Mouse (Mus musculus) fat pad, adult 2 months (tissue): ENCODE measurements around the gene Tmem56.

Experiments used
- DNase-seq: peaks from one replicate; pipeline ENCODE4 v3.0.0-alpha.2; 2011; ENCODE audit warnings: low read depth, low spot score; ENCODE audit errors: extremely low read depth

Tmem56 gene

DNA sequence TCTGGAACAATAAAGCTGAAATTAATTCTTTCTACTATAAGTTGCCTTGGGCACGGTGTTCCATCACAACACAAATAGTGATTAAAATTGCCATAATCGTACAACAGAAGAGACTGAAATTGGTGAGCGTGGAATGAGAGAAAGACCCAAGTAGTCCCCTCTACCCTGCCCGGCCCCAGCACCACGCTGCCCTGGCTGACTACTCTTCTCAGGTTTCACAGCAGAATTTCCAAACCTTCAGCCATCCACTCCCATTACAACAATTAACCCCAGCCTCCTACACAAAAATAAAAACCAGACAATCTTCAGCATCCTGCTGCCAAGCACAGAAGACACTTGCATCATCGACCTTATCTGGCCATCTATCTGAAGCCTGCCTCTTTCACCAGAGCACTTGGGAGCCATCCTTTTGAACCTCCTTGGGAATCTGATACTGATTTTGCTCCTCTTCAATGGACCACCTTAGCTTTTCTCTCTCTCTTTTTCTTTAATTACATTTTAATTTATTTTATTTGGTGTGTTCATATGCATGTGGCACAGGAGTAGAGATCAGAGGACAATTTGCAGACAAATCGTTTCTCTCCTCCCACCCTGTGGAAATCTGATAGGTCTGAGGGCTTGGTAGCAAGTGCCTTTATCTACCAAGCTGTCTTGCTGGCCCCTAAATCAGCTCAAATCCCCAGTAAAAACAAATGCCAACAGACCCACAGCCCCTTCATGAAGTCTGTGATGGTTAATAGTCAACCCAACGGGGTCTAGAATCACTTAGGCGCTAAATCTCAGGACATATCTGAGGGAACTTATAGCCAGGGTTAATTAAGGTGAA lies 40.6 kb downstream of the Tmem56 start:
- no peak for DNase-seq

DNA sequence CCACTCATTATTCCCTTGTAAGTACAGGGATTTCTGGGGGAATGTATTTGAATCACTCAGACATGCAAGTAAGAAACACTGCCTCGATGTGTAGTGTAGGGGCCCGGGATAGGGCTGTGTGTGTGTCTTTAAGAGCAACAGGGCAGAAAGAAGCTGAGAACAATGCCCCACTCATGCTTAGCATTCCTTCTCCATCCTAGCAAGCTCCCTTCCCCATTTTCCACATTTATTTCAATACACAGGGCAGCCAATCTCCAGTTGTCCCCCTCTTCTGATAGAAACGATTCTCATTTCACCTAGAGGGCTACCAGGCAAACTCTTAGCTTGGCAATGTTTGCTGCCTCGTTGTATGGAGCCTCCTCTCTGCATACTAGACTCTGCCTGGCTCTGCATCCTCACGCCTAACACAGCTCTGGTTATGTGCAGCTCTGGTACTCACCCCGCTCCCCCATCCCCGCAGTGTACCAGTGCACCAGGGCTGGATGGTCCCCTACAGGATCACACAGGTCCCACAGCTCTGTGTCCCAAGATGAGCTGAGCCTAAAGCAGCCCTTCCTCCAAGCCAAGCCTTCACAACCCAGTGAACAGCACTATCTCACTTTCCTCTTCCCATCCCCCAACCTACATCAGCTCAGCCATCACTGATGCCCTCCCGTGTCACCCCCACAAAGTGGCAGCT lies 42.4 kb downstream of the Tmem56 start:
- no peak for DNase-seq

DNA sequence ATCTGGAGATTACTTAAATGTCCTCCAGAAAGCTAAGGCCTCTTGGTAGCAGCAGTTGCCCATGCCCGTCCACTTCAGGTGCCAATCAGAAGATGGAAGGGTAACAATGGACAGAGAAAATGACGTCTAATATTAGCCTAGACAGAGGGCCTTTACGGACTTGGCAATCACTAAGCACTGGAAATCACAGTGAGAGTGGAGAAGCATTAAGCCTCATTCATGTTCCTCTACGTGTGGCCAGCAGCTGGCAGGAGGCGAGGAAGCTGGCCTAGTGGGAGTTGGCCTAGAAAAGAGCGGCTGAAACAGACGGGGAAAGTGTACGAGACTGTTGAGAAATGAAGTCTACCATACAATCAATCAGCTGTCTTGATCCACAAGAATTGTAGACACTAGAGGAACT lies 43.8 kb downstream of the Tmem56 start:
- DNase-seq: no peak

DNA sequence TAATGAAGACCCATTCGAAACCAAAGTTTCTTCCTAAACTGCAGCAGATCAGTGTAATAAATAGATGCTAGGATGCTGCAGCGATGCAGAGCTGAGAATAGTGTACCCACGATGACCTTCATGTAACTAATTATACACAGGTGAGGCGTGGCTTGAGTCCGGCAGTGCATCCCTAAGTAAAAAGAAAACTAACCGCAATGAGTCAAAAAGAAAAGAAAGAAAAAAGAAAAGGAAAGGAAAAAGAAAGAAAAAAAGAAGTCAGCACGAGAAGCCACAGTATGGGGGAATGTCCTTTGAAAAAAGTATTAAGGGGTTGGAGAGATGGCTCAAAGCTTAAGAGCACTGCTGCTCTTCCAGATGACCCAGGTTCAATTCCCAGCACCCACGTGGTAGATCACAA lies 58.1 kb downstream of the Tmem56 start:
- no peak for DNase-seq

DNA sequence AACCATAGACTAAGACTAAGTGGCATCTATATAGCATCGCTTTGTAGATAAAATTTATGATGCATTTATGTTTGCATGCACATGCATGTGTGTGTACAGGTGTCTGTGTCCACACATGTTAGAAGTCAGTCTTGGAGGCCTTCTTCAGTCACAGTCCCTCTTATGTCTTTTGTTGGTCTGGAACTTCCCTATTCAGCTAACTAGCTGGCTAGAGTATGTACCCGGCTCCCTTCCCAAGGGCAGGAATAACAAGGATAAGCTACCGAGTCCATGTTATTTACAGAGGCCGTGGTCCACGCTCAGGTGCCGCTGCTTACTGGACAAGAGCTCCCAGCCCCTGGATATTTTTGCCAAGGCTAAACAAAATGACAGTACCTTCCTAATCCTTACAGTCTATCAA lies 58.7 kb downstream of the Tmem56 start:
- no peak for DNase-seq

DNA sequence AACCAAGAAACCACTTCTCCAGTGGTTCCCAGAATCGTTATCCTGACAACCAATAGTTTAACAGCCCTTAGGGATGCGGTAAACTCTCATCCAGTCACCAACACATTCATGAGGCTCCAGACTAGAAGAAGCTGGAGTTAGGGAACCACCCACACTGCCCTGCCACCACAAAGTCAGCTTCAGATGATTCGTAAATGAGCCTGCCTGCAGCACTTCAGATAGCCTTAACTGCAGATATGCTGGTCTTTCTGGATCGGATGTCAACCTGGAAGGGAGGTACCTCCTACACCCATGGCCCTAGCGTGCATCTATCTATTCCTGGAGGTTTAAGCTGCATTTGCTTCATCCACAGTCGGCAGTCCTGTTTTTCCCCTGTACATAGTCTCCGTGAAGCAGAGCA lies 60.9 kb downstream of the Tmem56 start:
- no peak for DNase-seq

DNA sequence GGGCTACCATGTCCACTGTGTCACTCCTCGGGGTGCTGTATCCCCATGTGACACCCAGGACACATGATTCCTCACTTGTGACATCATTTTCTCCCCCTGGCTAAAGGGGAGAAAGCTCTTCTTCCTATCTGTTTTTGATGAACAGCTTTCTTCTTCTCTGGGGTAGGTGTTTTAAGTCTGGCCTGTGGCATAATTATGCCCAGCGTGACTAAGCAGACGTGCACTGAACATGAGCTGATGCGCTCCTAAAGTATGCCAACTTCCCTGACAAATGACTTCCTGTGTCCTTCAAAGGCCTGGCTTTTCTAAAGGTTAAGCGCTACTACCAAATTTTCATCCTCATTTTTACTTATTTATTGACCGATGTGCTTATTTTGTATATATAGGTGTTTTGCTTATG lies 65.9 kb downstream of the Tmem56 start:
- no peak for DNase-seq

DNA sequence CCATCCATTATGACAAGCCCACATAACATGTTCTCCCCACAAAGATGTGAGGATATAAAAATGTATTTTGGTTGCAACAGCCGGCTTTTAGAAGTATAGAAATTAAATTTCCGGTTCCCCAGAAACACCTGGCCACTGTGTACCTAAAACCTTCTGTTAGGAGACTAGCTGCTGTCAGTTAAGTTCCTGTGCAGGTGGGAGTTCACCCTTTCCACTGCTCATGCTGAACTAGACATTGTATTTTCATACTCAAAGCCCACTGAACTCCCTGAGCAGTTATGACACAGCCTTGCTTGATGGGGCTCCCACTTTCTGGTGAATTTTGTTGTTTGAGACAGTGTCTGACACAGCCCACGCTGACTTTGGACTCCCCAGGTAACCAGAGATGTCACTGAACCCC lies 69.4 kb downstream of the Tmem56 start:
- no peak for DNase-seq

DNA sequence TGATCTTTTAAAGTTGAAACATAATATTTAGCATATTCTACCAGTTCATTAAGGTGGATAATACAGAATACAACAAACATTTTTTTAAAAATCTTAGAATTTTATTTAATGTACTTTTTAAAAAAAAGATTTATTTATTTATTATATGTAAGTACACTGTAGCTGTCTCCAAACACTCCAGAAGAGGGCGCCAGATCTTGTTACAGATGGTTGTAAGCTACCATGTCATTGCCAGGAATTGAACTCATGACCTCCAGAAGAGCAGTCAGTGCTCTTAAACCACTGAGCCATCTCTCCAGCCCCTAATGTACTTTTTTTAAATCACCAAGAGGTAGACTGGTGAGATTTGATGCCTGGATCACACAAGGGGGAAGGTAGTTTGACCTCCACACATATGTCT lies 70.7 kb downstream of the Tmem56 start:
- no peak for DNase-seq

DNA sequence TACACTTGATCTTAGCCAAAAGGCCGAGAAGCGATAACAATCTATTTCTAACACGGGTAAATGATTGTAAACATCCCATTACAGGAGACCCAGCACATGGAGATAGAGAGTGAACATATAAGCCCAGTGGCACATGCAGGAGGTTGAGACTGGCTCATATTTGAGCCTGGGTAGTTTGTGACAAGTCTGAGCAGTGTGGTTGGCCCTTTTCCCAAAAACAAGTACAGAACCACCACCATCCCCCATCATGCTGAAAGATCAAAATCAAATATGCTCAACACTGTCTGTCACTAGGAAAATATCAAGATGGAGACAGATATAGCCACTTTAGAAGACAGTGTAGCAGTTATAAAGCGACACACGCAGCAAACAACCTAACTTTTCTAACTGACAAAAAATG lies 73.9 kb downstream of the Tmem56 start:
- no peak for DNase-seq

DNA sequence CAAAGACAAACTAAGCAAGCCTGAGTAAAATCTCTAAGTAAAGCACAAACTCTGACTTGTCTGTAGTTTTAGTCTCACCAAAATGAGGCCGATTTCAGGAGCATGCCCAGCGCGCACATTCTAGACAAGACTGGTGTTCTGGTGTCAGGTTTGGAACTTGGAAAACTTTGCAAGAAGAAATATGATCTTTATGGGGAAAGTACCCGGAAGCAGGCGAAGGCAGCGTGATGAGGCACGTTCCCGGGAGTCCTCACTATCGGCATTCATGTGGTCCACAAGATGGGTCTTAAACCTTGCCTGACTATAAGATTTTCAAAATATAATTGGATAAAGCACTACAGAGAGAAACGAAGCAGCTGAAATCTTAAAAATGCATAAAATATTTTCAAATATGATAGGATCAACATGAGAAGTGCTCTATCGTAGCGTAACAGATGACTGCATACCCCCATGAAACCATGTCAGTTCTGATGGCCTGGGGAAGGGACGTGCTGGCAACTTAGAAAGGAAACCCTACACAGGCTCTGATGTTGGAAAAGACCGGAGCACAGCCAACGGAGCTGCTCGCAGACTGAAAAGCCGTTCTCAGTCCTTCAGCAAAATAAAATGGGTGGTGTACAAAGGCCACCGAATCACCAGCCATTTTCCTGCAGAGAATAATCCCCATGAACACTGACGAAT lies 76.6 kb downstream of the Tmem56 start:
- DNase-seq: no peak

DNA sequence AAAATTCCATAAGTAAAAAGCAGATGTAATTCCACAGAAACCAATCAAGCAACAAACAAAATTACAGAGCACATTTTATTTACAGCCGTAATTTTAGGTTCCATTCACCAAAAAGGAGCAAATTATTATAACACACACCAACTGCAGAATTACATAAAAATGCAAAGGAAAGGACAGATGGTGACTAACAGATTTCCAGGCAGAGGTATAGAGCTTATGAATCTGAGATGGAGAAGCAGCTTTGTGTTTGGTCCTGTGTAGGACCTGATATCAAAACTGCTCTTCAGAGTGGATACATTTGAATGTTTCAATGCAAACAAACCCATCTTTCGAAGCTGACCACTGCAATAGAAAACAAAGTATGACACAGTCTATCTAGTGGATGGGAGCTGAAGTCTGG lies 80.3 kb downstream of the Tmem56 start:
- DNase-seq: no peak

DNA sequence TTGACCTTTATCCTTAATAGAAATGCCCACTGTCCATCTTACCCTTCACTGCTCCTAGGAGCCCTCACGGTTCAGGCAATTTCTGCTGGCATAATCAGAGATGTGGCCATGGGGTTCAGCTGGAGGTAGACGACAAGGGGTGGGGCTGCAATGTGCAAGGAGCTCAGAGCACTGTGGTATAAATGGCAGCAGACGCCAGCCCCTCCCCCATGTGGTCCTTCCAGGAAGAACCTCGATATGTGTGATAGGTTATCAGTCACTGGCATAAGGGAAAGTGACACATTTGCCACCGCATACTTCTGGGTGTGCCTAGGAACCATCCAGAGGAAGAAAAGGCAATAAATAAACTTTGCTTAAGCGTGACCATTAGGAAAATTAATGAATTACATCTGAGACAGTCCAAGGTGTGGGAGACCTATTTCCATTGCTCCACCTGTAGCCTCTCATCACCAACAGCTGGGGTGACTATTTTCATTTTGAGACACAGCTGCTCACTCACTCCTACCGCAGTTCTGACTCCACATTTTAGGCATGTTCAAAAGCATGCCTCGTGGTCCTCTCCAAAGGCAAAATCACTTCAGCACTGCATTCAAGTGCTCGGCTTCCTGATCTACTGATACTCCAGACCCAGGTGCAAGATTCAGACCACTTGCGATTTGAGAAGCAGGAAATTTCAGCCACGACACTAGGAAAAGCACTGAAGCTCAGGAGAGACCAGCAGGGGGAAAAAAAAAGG lies 81.7 kb downstream of the Tmem56 start:
- no peak for DNase-seq

DNA sequence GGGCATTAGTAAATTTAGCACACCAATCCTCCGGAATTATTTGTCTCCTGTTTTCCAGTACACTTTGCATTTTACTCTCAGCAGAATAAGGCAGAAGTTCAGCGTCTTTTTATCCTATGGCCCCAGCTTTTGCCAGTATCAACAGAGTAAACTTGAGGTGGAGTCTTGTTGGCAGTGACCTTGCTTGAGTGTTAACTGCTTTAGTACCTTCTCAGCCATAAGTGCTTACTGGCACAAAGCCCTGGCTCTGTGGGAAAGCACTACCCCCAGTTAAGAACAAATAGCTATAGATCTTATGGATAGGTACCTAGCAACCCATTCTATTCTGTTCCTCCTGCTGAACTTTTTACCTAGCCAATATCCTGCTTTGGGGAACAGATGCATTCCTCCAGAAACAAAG lies 93.7 kb downstream of the Tmem56 start:
- peak; percentile 93 for DNase-seq

DNA sequence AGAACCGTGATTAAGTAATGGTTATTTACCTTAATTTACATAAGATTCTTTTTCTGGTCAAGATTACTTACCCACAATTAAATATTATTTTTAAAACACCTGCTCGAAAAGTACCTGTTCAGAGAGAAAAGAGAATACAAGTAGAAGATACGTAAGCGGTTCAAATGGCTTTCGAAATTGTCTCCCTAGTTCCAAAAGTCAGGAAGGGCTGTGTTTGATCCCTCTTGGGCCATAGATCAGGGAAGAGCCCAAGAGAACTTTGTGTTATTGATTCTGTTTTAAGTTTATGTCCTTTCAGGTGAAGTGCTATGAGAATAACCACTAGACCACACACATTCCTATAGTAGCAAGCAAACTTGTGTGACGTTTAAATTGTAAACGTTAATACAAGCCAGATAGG lies 95.4 kb downstream of the Tmem56 start:
- no peak for DNase-seq

DNA sequence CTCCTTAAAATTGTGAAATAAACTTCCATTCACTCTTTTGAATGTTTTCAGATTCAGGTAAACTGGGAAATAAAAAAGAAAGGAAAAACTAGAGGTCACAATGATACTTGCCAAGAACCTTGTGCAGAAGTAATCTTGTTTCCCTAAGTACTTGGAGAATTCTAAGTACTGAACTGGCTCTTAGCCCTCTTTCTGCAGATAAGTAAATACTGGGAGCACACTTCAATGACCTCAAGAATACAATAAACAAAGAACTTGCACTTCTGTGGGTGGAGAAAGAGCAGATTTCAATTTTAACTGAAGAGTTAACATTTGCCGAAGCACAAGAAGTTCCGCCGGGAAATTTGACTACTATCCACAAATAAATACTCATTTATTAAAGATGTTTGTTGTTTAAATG lies 96.0 kb downstream of the Tmem56 start:
- peak; percentile 93 for DNase-seq

DNA sequence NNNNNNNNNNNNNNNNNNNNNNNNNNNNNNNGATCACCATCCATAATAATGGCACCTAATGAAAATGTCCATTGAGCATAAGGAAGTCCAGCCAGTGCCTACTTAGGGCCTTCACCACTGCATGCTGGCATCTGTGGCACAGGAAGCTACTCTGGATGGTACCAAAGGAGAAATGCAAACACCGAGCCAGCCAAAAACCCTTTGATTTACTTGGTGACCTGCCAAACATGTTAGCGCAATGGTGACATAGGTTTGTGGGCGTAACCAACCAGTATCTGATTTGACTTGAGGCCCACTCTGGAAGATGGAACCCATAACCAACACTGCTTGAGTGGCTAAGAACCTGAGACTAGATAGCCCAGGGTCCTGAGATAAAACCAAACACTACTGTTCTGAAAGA lies 97.7 kb downstream of the Tmem56 start:
- DNase-seq: peak; percentile 88

DNA sequence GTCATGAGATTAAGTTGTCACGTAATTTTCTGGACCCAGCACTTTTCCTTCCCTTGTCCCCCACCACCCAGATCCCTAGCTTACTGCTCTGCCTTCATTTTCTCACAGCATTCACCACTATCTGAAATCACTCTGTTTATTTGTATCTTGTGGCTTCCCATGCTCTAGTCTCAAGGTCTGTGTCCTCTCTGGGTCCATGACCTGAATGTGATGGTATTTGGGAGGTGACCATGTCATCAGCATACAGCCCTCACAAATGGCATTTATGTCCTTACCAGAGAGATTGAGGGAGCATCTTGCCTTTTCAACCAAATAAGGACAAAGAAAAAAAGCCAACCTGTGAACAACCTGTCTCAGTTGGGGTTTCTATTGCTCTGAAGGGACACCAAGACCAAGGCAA lies 106.9 kb downstream of the Tmem56 start:
- no peak for DNase-seq

DNA sequence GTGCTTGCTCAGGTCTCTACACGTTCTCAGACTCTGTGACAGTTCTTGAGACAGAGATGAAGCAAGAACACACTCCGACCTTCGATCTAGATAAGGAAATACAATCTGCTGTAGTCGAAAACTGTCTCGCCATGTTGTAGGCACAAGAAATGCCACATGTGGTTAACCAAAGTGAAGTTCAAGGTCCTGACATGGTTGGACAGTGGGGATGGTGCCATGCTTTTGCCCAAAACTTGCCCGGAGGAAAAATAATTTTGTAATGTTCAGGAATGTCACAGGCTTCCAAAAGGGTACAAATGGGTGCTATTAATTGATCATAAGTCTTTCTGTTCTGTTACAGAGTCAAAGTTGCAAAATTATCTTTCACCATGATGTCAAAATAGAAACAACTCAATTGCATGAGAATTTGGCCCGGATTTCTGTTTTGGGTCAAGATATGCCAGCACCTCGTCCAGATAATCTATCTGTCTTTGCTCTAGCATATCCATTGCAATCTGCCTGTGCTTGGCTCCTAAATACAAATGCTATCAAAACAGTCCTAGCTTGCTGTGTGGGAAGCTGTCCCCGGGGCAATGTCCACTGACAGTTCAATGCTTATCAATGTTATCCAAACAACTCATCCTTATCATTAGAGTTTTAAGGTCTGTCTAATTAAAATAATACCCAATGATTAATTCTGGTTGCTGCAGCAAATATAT lies 108.5 kb downstream of the Tmem56 start:
- DNase-seq: peak; percentile 97

DNA sequence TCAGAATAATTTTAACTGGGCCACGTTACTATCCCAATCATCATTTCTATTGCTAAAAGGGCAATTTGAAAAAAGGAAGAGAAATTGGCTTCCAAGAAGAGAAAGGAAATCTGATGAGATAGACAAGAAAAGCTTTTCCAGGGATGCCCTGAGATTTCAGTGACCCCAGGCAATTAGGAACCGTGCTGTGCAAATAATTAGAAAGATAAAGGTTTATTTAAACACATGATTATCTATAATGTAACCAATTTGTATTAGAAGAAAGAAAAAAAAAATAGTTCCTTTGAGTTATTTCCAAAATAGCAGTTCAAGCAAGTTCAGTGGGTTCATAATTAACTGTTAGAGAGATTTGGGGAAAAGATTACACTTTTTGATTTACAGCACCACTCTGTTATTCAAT lies 110.2 kb downstream of the Tmem56 start:
- DNase-seq: no peak

DNA sequence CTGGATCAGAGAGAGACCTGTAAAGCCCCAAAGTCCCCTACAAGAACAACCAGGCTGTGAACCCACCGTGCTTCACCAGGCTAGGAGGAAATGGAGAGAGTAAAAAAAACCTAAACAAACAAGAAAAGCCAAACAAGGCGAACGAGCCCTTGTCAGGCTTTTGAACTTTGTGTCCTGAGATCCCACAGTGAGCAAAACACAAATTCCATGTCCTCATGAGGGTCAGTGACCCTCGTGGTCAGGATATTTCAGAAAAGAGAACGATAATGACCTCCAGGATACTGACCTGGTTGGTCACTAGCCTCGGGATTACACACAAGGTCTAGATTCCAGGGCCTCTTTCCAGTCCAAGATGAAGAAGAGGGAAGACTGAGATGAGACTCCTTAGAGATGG lies 111.0 kb downstream of the Tmem56 start:
- no peak for DNase-seq
